10 mouse cellular contexts compared by ENCODE assay signal in the genomic region with DNA sequence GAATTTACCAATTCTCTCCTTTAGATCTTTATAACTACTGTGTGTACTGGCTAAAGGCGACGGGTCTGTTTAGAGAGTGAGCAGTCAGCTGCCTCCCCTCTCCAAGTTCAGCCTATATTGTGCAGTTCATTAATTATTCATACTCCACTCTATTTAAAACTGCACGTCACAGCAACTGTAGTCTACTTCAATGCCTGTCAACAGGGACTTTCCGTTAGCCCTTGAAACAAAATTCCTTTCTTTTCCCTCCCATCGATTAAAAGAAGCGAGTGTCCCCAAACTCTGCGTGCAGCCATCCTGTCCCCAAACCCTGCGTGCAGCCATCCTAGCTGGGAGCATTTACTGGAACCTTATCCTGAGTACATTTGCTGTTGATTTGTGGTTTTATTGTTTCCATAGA.
DNase-seq lines count a peak whose midpoint lies in the region; ATAC-seq and TF ChIP-seq lines count a peak whose summit lies in the region.
"Had no signal": no experiment of that assay in that cellular context is flagged by ENCODE, and none has a peak within 500 bp of the region (broad histone marks: within the 10 kb centered on the region; RNA-seq: fewer than 3 reads in every experiment).

No protein-coding gene starts in this region.

- H3K9me3 ChIP-seq in G1E (replicated peaks): no peaks in the 10 kb centered on the region
- H3K9me3 ChIP-seq in embryonic facial prominence, embryonic 13.5 days: no peaks in the 10 kb centered on the region
- H3K9me3 ChIP-seq in hindbrain, embryonic 15.5 days: no peaks in the 10 kb centered on the region
- H3K9me3 ChIP-seq in midbrain, embryonic 16.5 days (replicated peaks; ENCODE audit: control insufficient read depth, low read length, poor library complexity, severe bottlenecking): no peaks in the 10 kb centered on the region
- no peaks in the 10 kb centered on the region for H3K9me3 ChIP-seq in kidney, embryonic 16.5 days (ENCODE audit: low read length)

- no peaks in the 10 kb centered on the region for H3K27me3 ChIP-seq in G1E (ENCODE audit: insufficient read depth, low read length)
- no peaks in the 10 kb centered on the region for H3K27me3 ChIP-seq in embryonic facial prominence, embryonic 13.5 days
- no peaks in the 10 kb centered on the region for H3K27me3 ChIP-seq in hindbrain, embryonic 15.5 days
- H3K27me3 ChIP-seq in midbrain, embryonic 16.5 days (ENCODE audit: control insufficient read depth, insufficient read depth, low read depth, low read length): no peaks in the 10 kb centered on the region
- H3K27me3 ChIP-seq in kidney, embryonic 16.5 days (ENCODE audit: insufficient read depth, low read length): no peaks in the 10 kb centered on the region
- H3K27me3 ChIP-seq: CH12.LX had no signal

- H3K27ac ChIP-seq in embryonic facial prominence, embryonic 13.5 days: peak overlapping the region; percentile 85
- peak overlapping the region; percentile 75 for H3K27ac ChIP-seq in hindbrain, embryonic 15.5 days (replicated peaks)
- H3K27ac ChIP-seq in midbrain, embryonic 16.5 days (ENCODE audit: low read length): peak overlapping the region; percentile 68; the same call in 1 of the 2 replicates
- no peak overlapping the region for H3K27ac ChIP-seq in kidney, embryonic 16.5 days (ENCODE audit: low read length)

- peaks cover 31% of the 10 kb centered on the region for H3K36me3 ChIP-seq in G1E (replicated peaks)
- no peaks in the 10 kb centered on the region for H3K36me3 ChIP-seq in embryonic facial prominence, embryonic 13.5 days
- H3K36me3 ChIP-seq in hindbrain, embryonic 15.5 days: no peaks in the 10 kb centered on the region
- H3K36me3 ChIP-seq in midbrain, embryonic 16.5 days (ENCODE audit: control insufficient read depth, insufficient read depth, low read length): no peaks in the 10 kb centered on the region; the same call in 1 of the 2 replicates
- no peaks in the 10 kb centered on the region for H3K36me3 ChIP-seq in kidney, embryonic 16.5 days (ENCODE audit: insufficient read depth, low read length)

- H3K4me1 ChIP-seq in G1E (ENCODE audit: insufficient read depth, low read depth, low read length): peaks cover under 1% of the 10 kb centered on the region; the same call in 1 of the 2 replicates
- peaks cover 21% of the 10 kb centered on the region for H3K4me1 ChIP-seq in embryonic facial prominence, embryonic 13.5 days
- peaks cover 28% of the 10 kb centered on the region for H3K4me1 ChIP-seq in hindbrain, embryonic 15.5 days (replicated peaks)
- H3K4me1 ChIP-seq in midbrain, embryonic 16.5 days (ENCODE audit: control insufficient read depth, insufficient read depth, low read length): peaks cover 31% of the 10 kb centered on the region
- H3K4me1 ChIP-seq in kidney, embryonic 16.5 days (ENCODE audit: insufficient read depth, low read length): peaks cover 13% of the 10 kb centered on the region; the same call in 1 of the 2 replicates

- intact Hi-C loops in gastrocnemius, postnatal 36 days (cut with DNase I): no loop called here

- WGBS in embryonic facial prominence, embryonic 13.5 days: 55% methylated on average over 8 of the region's 8 CpGs
- whole genome bisulfite sequencing in hindbrain, embryonic 15.5 days: 23% methylated on average over 8 of the region's 8 CpGs
- WGBS in midbrain, embryonic 16.5 days: 15% methylated on average over 8 of the region's 8 CpGs
- 82% methylated on average over 8 of the region's 8 CpGs for WGBS in kidney, embryonic 16.5 days

- peak overlapping the region; percentile 67; the same call in 1 of the 2 replicates for H3K9ac ChIP-seq in embryonic facial prominence, embryonic 13.5 days
- no peak overlapping the region for H3K9ac ChIP-seq in hindbrain, embryonic 15.5 days
- H3K9ac ChIP-seq in midbrain, embryonic 16.5 days (ENCODE audit: low read depth, low read length): no peak overlapping the region
- H3K9ac ChIP-seq in kidney, embryonic 16.5 days (replicated peaks; ENCODE audit: low read length): no peak overlapping the region

- no peak for TF ChIP-seq CTCF in G1E (IDR thresholded peaks at IDR 0.05; ENCODE audit: low read depth, low read length)

- DNase-seq in G1E (ENCODE audit: low spot score): no peak
- no peak for DNase-seq in kidney, postnatal 10 days
- DNase-seq in gastrocnemius, postnatal 36 days: no peak
- DNase-seq in thymus, adult 18-20 months: no peak
- DNase-seq: cerebellum, postnatal 36 days had no signal

- no peak overlapping the region for H3K4me3 ChIP-seq in G1E (ENCODE audit: low read depth, low read length)
- no peak overlapping the region for H3K4me3 ChIP-seq in embryonic facial prominence, embryonic 13.5 days
- H3K4me3 ChIP-seq in hindbrain, embryonic 15.5 days: no peak overlapping the region
- H3K4me3 ChIP-seq in midbrain, embryonic 16.5 days (ENCODE audit: low read depth, low read length): no peak overlapping the region
- H3K4me3 ChIP-seq in kidney, embryonic 16.5 days (ENCODE audit: low read length): no peak overlapping the region

- peak overlapping the region; percentile 66; the same call in 1 of the 2 replicates for H3K4me2 ChIP-seq in embryonic facial prominence, embryonic 13.5 days
- H3K4me2 ChIP-seq in hindbrain, embryonic 15.5 days: peak overlapping the region; percentile 47
- no peak overlapping the region for H3K4me2 ChIP-seq in midbrain, embryonic 16.5 days (ENCODE audit: low read length)
- H3K4me2 ChIP-seq in kidney, embryonic 16.5 days (replicated peaks; ENCODE audit: low read depth, low read length): no peak overlapping the region

- ATAC-seq in G1E (ENCODE audit: extremely low read depth, insufficient number of reproducible peaks, low FRiP score, poor library complexity, severe bottlenecking): peak; percentile 66
- ATAC-seq in embryonic facial prominence, embryonic 13.5 days (ENCODE audit: insufficient number of reproducible peaks, insufficient read depth, low FRiP score, low TSS enrichment, low read depth): no peak
- no peak for ATAC-seq in hindbrain, embryonic 15.5 days (ENCODE audit: low FRiP score, low read depth)
- ATAC-seq in midbrain, embryonic 16.5 days: peak; percentile 36; the same call in 1 of the 2 replicates
- no peak for ATAC-seq in kidney, embryonic 16.5 days (ENCODE audit: low FRiP score, low TSS enrichment)

Comparison
In these comparisons a context has a peak if more than half of its experiments do, and no peak if none do; other contexts are left out.
1. ATAC-seq: peak in G1E (single experiment) and midbrain, embryonic 16.5 days (single experiment); none in embryonic facial prominence, embryonic 13.5 days (single experiment), hindbrain, embryonic 15.5 days (single experiment) and kidney, embryonic 16.5 days (single experiment).
2. H3K4me2 ChIP-seq: peak in embryonic facial prominence, embryonic 13.5 days (single experiment) and hindbrain, embryonic 15.5 days (single experiment); none in midbrain, embryonic 16.5 days (single experiment) and kidney, embryonic 16.5 days (single experiment).